Mouse (Mus musculus): ENCODE measurements around the gene Isy1.
"Not testable (repeated sequence)": the region's sequence is repeated elsewhere in the genome, so short reads cannot be mapped to it uniquely, and the experiment has no call there.

Gene Isy1

GRCm38 (mm10) chr6:87777842-87778241 is 60.8 kb downstream of the Isy1 start, which contains the start of gene Gp9:
Gene Gp9, plus strand, starts transcription at chr6:87778072.
- no peak for DNase-seq (ENCODE audit: low spot score)

GRCm38 (mm10) chr6:87776663-87777062 is 61.9 kb downstream of the Isy1 start:
- DNase-seq (ENCODE audit: low spot score), result no peak

- no peak for DNase-seq (ENCODE audit: low spot score)
Measured at GRCm38 (mm10) chr6:87775588-87776245, 62.9 kb downstream of the Isy1 start.

- DNase-seq (ENCODE audit: low spot score), result no peak
Measured at GRCm38 (mm10) chr6:87774909-87775308, 63.7 kb downstream of the Isy1 start.

- DNase-seq (ENCODE audit: low spot score), result no peak
Measured at GRCm38 (mm10) chr6:87774466-87774865, 64.1 kb downstream of the Isy1 start.

GRCm38 (mm10) chr6:87770626-87771025 is 68.0 kb downstream of the Isy1 start:
- DNase-seq (ENCODE audit: low spot score), result no peak

GRCm38 (mm10) chr6:87764296-87764695 is 74.3 kb downstream of the Isy1 start:
- DNase-seq (ENCODE audit: low spot score), result not testable (repeated sequence)

Data from testis, postnatal 14 days (tissue).